ENCODE assay signal across 11 mouse cellular contexts in genomic region chr11:106976194-106976593, GRCm38 (mm10). TPM values are rescaled to one million over a fixed set of nuclear protein-coding genes. Genes with fewer than 3 reads are reported as not detected.
DNase-seq lines count a peak whose midpoint lies in the region; ATAC-seq lines count a peak whose summit lies in the region.
"Had no signal": no experiment of that assay in that cellular context is flagged by ENCODE, and none has a peak within 500 bp of the region (broad histone marks: within the 10 kb centered on the region; RNA-seq: fewer than 3 reads in every experiment).

No protein-coding gene starts in this region.

- H3K27ac ChIP-seq in liver, embryonic 16.5 days (ENCODE audit: low read length) = peak overlapping the region; percentile 3
- no peak overlapping the region for H3K27ac ChIP-seq in hindbrain, embryonic 11.5 days (ENCODE audit: low read depth, low read length)
- H3K27ac ChIP-seq: forebrain, embryonic 10.5 days; midbrain, embryonic 12.5 days had no signal

- H3K4me2 ChIP-seq in liver, embryonic 16.5 days (ENCODE audit: low read depth, low read length) = no peak overlapping the region
- no peak overlapping the region for H3K4me2 ChIP-seq in hindbrain, embryonic 11.5 days (replicated peaks; ENCODE audit: low read depth, low read length)
- H3K4me2 ChIP-seq: midbrain, embryonic 12.5 days had no signal

- no peaks in the 10 kb centered on the region for H3K9me3 ChIP-seq in liver, embryonic 16.5 days (replicated peaks; ENCODE audit: control insufficient read depth, low read length)
- no peaks in the 10 kb centered on the region for H3K9me3 ChIP-seq in hindbrain, embryonic 11.5 days (ENCODE audit: control insufficient read depth, low read length)
- H3K9me3 ChIP-seq: forebrain, embryonic 10.5 days; midbrain, embryonic 12.5 days had no signal

- intact Hi-C loops in heart, postnatal 10 days (cut with DNase I) = loop anchor here (10.0 kb wide), 1 partner anchor 331 kb away; no protein-coding TSS in a partner anchor

- peak; percentile 37 for DNase-seq in 3T3-L1 (ENCODE audit: low read depth, low spot score)
- peak; percentile 81 for DNase-seq in adrenal gland, postnatal 10 days
- peak; percentile 86 to 90 for DNase-seq in heart, postnatal 10 days
- DNase-seq in right cerebral cortex, postnatal 36 days (ENCODE audit: low spot score in 2 of 2) = no peak
- DNase-seq in hindbrain, embryonic 11.5 days (ENCODE audit: low spot score) = no peak
- DNase-seq in layer of hippocampus, postnatal 14 days (ENCODE audit: low spot score in 2 of 2) = no peak
- DNase-seq: cerebellum, adult 9-10 months; layer of hippocampus, adult 9-11 months had no signal

- H3K4me1 ChIP-seq in liver, embryonic 16.5 days (ENCODE audit: control insufficient read depth, low read depth, low read length) = peaks cover 3% of the 10 kb centered on the region
- H3K4me1 ChIP-seq in hindbrain, embryonic 11.5 days (replicated peaks; ENCODE audit: control insufficient read depth, insufficient read depth, low read length) = no peaks in the 10 kb centered on the region
- H3K4me1 ChIP-seq: forebrain, embryonic 10.5 days; midbrain, embryonic 12.5 days had no signal

- no peaks in the 10 kb centered on the region for H3K36me3 ChIP-seq in liver, embryonic 16.5 days (ENCODE audit: control insufficient read depth, insufficient read depth)
- no peaks in the 10 kb centered on the region for H3K36me3 ChIP-seq in hindbrain, embryonic 11.5 days (ENCODE audit: control insufficient read depth, insufficient read depth, low read length)
- H3K36me3 ChIP-seq: forebrain, embryonic 10.5 days; midbrain, embryonic 12.5 days had no signal

- 58% methylated on average over 8 of the region's 8 CpGs for WGBS in liver, embryonic 16.5 days (ENCODE audit: insufficient replicate concordance)
- 76% methylated on average over 8 of the region's 8 CpGs for WGBS in hindbrain, embryonic 11.5 days

- no peaks in the 10 kb centered on the region for H3K27me3 ChIP-seq in liver, embryonic 16.5 days (ENCODE audit: control insufficient read depth, insufficient read depth, low read depth, low read length)
- no peaks in the 10 kb centered on the region for H3K27me3 ChIP-seq in hindbrain, embryonic 11.5 days (ENCODE audit: control insufficient read depth, insufficient read depth, low read length)
- H3K27me3 ChIP-seq: midbrain, embryonic 12.5 days had no signal

- H3K4me3 ChIP-seq in liver, embryonic 16.5 days (ENCODE audit: low read depth, low read length) = no peak overlapping the region
- H3K4me3 ChIP-seq in hindbrain, embryonic 11.5 days (ENCODE audit: low read depth, low read length) = no peak overlapping the region
- H3K4me3 ChIP-seq: forebrain, embryonic 10.5 days; midbrain, embryonic 12.5 days had no signal

- peak; percentile 57 for ATAC-seq in liver, embryonic 16.5 days (ENCODE audit: low read depth)
- ATAC-seq in hindbrain, embryonic 11.5 days (ENCODE audit: low FRiP score) = no peak

- H3K9ac ChIP-seq in liver, embryonic 16.5 days (ENCODE audit: low read depth, low read length) = no peak overlapping the region
- no peak overlapping the region for H3K9ac ChIP-seq in hindbrain, embryonic 11.5 days (ENCODE audit: low read depth, low read length)
- H3K9ac ChIP-seq: midbrain, embryonic 12.5 days had no signal

RNA-seq across cellular contexts. Expression of gene Kpna2, which starts 23.1 kb away (rescaled TPM):
- total RNA-seq in adrenal gland, postnatal 10 days (2021) = 10 to 100 TPM; 45.3 to 46.7 TPM
- total RNA-seq in heart, postnatal 10 days (2021) = 100 to 1,000 TPM; 104 to 112 TPM
- 216 and 237 TPM in 2 replicates for polyA plus RNA-seq in liver, embryonic 16.5 days (2015; fragmentation: Nextera tagmentation; extraction: Ambion mirVana)
- polyA plus RNA-seq in hindbrain, embryonic 11.5 days (2014; fragmentation: Nextera tagmentation; extraction: Ambion mirVana) = 581 and 643 TPM in 2 replicates
- total RNA-seq in layer of hippocampus, postnatal 14 days (2021) = 10 to 100 TPM; 27.9 to 28.7 TPM

RNA-seq across cellular contexts. Expression of gene 1810010H24Rik, which starts 49.3 kb away (rescaled TPM):
- total RNA-seq in adrenal gland, postnatal 10 days (2021) = 1 to 10 TPM; 1.8 to 2.9 TPM
- 1 to 10 TPM; 3.2 to 3.8 TPM for total RNA-seq in heart, postnatal 10 days (2021)
- polyA plus RNA-seq in liver, embryonic 16.5 days (2015; fragmentation: Nextera tagmentation; extraction: Ambion mirVana) = 2.2 TPM in 2 replicates
- polyA plus RNA-seq in hindbrain, embryonic 11.5 days (2014; fragmentation: Nextera tagmentation; extraction: Ambion mirVana) = 2.7 and 3.3 TPM in 2 replicates
- 1 to 10 TPM; 4.2 to 5.2 TPM for total RNA-seq in layer of hippocampus, postnatal 14 days (2021)

RNA-seq across cellular contexts. Expression of gene Smurf2, which starts 55.7 kb away (rescaled TPM):
- 10 to 100 TPM; 37.5 to 37.9 TPM for total RNA-seq in adrenal gland, postnatal 10 days (2021)
- 10 to 100 TPM; 38.8 to 46.9 TPM for total RNA-seq in heart, postnatal 10 days (2021)
- 3.3 and 3.4 TPM in 2 replicates for polyA plus RNA-seq in liver, embryonic 16.5 days (2015; fragmentation: Nextera tagmentation; extraction: Ambion mirVana)
- 19.0 and 25.0 TPM in 2 replicates for polyA plus RNA-seq in hindbrain, embryonic 11.5 days (2014; fragmentation: Nextera tagmentation; extraction: Ambion mirVana)
- total RNA-seq in layer of hippocampus, postnatal 14 days (2021) = 10 to 100 TPM; 28.8 to 30.9 TPM

Comparison
In these comparisons a context has a peak if more than half of its experiments do, and no peak if none do; other contexts are left out.
1. DNase-seq: peak in 3T3-L1 (single experiment), adrenal gland, postnatal 10 days (single experiment) and heart, postnatal 10 days (2 of 2); none in right cerebral cortex, postnatal 36 days (0 of 2), hindbrain, embryonic 11.5 days (single experiment) and layer of hippocampus, postnatal 14 days (0 of 2).